Mouse (Mus musculus): ENCODE data around the gene Zfp456. TPM values are rescaled to one million over a fixed set of nuclear protein-coding genes. Genes with fewer than 3 reads are reported as not detected.
"Not testable (repeated sequence)": the region's sequence is repeated elsewhere in the genome, so short reads cannot be mapped to it uniquely, and the experiment has no call there.

The Zfp456 gene
- 1 to 10 TPM in 1 of 2 experiments, under 1 TPM in 1; 0.86 to 1.2 TPM for total RNA-seq (2021)

- DNase-seq (ENCODE audit: low spot score in 2 of 2), result peak; percentile 52 to 56
- intact Hi-C loops (cut with DNase I), result not testable (repeated sequence)
Measured at GRCm38 (mm10) chr13:67375050-67375911, at the start of gene Zfp456, which contains the start of gene Gm28041. Gene Zfp456, minus strand, starts transcription at chr13:67375810. Gene Gm28041, minus strand, starts transcription at chr13:67375733.

DNA sequence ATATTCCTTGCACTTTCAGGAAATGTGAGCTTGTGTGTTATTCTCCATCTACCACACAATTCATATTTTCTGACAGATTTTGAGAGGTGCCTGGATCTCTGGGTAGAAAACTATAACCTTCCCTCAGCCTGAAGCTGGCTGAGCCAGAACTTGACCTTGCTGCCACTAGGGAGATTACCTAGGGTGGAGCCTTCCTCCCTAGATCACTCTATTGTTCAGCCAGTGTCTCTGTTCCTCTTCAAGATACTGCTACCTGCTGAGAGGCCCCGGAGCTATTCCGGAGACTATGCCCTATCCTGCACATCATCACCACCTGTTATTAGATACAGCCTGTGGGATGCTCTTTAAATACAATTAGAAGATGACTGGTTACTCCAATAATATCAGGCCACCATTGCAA, 46.9 kb upstream of the Zfp456 start:
- DNase-seq (ENCODE audit: low spot score in 2 of 2); intact Hi-C loops (cut with DNase I): not testable (repeated sequence)

GRCm38 (mm10) chr13:67421207-67421857, 45.7 kb upstream of the Zfp456 start, which contains the start of gene Zfp459:
Gene Zfp459, minus strand, starts transcription at chr13:67421418.
- peak; percentile 33 to 51 for DNase-seq (ENCODE audit: low spot score in 2 of 2)
- intact Hi-C loops (cut with DNase I), result no loop called here

DNA sequence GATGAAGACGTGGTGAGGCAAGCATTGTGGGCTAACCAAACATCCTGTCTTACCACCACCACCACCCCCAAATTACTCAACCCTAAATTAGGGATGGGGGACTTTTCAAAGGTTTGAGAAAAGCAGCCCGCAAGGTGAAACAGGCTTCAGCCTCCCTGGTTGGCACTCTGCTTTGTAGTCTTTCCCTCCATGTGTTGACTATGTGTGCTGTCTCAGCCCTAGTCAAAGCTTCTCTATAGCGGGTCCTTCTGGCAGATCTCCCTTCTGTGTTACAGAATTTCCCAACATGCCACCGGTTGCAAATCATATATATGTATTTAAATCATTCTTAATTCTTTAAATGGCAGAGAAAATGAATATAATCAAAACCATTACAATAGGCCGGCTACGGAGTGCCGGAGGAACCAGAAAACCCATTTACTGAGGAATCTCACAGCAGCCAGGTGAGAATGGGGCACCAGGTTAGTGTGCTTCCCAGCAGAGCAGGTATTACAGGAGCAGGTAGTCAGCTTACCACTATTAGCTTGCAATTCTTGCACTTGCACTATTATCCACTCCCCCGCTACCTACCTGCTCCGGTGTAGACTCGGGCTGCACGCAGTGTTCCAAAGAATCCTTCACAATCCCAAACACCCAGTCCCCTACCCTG, 45.1 kb upstream of the Zfp456 start:
- no peak for DNase-seq (ENCODE audit: low spot score in 2 of 2)
- intact Hi-C loops (cut with DNase I), result no loop called here

DNA sequence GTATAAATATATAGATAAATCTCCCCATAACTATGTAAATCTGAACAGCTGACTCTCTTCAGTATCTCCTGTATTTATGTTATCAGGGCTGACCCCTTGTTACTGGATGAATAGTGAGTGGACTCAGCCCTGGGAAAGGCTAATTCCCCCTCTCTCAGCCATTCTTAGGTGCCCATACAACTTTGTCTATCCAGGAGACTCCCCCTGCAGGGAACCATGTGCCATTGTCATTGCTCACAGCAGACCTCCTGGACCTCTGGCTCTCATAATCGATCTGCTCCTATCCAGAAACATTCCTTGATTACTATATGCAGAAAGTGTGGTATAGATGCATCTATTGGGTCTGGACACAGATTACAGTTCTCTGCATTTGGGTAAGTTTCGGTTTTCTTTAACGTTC, 41.2 kb upstream of the Zfp456 start:
- intact Hi-C loops (cut with DNase I), result no loop called here
- DNase-seq (ENCODE audit: low spot score in 2 of 2), result no peak

GRCm38 (mm10) chr13:67415759-67416158, 40.1 kb upstream of the Zfp456 start:
- intact Hi-C loops (cut with DNase I), result no loop called here
- DNase-seq (ENCODE audit: low spot score in 2 of 2), result no peak

- intact Hi-C loops (cut with DNase I); DNase-seq (ENCODE audit: low spot score in 2 of 2): not testable (repeated sequence)
Measured at GRCm38 (mm10) chr13:67413634-67414033, 38.0 kb upstream of the Zfp456 start.

DNA sequence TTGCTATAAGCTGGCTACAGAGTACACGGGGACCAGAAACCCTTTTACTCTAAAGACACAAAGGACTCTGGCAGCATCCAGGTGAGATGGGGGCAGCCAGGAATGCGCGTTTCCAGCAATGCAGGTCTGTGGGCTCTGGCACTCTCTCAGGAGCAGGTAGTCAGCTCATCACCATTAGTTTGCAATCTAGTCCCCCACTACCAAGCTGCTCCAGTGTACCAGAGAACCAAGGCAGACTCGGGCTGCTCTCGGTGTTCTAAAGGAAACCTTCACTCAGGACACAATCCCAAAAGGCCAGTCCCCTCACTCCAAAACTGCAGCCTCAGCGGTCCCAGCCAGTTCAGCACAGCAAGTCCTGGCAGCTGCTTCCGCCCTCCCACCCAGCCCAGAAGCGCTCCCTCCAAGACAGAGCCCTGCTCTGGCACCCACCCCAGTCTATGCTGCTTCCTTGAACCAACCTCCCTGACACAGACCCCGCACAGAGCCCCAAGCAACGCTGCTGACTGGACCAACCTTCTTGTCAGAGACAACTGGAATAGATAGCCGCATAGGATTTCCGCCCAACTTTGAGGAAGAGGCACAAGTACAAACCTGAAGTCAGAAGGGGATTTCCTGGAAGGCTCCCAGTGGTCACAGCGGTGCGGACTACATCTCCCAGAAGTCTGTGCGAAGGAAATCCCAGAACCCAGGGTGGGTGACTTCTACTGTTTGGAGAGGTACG, 23.7 kb upstream of the Zfp456 start, which contains the start of gene Zfp429:
Gene Zfp429, minus strand, starts transcription at position 637 of the 721 bp plus-strand sequence.
- DNase-seq (ENCODE audit: low spot score in 2 of 2), result peak; percentile 69 to 75
- intact Hi-C loops (cut with DNase I), result not testable (repeated sequence)

DNA sequence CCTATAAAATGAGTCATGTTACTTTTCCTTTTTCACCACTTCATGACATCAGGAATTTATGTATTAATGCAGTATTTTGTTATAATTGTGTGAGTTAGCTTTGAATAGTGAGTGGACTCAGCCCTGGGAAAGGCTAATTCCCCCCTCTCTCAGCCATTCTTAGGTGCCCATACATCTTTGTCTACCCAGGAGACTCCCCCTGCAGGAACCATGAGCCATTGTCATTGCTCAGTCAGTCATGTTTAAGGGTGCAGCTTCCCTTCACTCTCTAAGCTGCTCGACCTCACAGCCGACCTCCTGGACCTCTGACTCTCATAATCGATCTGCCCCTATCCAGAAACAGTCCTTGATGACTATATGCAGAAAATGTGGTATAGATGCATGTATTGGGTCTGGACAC, 645 bp upstream of the Zfp456 start:
- intact Hi-C loops (cut with DNase I); DNase-seq (ENCODE audit: low spot score in 2 of 2): not testable (repeated sequence)

GRCm38 (mm10) chr13:67360131-67360744, 15.4 kb downstream of the Zfp456 start, which contains the start of the genes Gm28044 and Zfp953:
Gene Gm28044, minus strand, starts transcription at chr13:67360536.
Gene Zfp953, minus strand, starts transcription at chr13:67360605.
- peak; percentile 81 to 88 for DNase-seq (ENCODE audit: low spot score in 2 of 2)
- intact Hi-C loops (cut with DNase I), result no loop called here

DNA sequence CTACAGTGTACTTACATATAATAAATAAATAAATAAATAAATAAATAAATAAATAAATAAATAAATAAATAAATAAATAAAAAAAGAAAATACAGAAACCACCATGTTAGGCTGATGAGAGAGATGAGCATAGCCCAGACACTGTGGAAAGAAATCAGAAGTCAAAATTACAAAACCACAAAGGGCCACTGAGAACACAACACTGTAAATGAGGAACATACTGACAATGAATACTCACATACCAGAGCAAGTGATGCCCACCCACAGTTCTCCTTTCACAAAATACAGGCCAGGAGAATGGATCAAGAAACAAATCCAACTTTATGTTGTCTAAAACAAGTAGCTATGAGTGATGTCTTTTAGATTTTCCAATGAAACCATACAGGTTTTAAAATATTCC, 23.8 kb downstream of the Zfp456 start:
- intact Hi-C loops (cut with DNase I), result no loop called here
- no peak for DNase-seq (ENCODE audit: low spot score in 2 of 2)

DNA sequence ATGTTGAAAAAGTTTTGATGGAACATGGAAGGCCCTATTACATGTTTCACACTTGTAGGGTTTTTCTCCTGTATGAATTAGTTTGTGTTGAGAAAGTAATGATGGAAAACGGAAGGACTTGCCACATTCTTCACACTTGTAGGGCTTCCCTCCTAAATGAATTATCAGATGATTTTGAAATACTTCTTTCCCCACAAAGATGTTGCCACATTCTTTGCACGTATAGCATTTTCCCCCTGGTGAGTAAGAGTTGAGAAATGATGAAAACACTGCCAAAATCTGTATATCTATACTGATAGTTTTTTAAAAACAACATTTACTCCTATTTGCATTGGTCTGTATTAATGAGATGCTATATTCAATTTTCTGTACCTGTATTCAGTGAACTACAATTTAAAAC, 32.2 kb downstream of the Zfp456 start:
- intact Hi-C loops (cut with DNase I), result no loop called here
- DNase-seq (ENCODE audit: low spot score in 2 of 2), result no peak

- intact Hi-C loops (cut with DNase I), result loop anchor here (2.0 kb wide), 1 partner anchor 26 kb away; the partner anchor contains the start of gene Zfp457
- DNase-seq (ENCODE audit: low spot score in 2 of 2), result no peak
Measured at GRCm38 (mm10) chr13:67332877-67333276, 42.7 kb downstream of the Zfp456 start.

DNA sequence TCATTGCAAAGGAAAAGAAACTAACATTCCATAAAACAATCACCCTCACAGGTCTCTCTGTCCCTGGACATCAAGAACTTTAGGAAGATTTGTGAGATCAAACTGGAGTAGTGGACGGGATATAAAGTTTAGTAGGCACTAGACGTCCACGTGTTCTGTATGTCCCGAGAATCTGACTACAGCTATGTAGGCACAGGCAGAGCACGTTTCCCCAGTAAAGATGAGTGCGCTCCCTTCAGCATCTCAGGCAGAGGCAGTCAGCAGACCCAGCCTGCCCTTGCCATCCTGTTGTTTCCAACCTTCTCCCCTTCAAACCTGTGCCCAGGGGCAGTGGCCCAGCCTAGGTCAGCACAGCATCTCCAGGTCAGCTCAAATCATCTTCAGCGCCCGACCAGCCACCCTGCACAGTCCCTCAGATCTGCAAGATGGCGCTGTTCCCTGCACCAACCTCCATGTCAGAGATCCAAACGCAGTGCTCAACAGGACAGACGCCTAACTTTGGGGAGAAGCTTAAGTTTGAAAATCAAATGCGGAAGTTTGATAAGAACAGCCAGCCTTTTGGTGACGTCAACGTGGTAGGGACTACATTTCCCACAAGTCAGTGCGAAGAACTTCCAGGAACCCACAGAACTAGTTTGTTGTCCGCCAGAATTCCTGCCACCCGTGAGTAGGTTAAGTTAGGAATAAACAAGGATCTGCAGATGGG, 43.4 kb downstream of the Zfp456 start, which contains the start of gene Zfp595:
Gene Zfp595, minus strand, starts transcription at position 552 of the 706 bp plus-strand sequence.
- intact Hi-C loops (cut with DNase I), result loop anchor here (2.0 kb wide), 1 partner anchor 25 kb away; the partner anchor contains the start of gene Zfp457
- peak; percentile 69 to 81 for DNase-seq (ENCODE audit: low spot score in 2 of 2)
